Mouse (Mus musculus): ENCODE measurements at regions not wholly inside any gene's neighbourhood (a gene's known extent, or its start where the extent isn't known, plus 50 kb on each side); places are given as distances from the start of the nearest gene placed in this dataset.

DNA sequence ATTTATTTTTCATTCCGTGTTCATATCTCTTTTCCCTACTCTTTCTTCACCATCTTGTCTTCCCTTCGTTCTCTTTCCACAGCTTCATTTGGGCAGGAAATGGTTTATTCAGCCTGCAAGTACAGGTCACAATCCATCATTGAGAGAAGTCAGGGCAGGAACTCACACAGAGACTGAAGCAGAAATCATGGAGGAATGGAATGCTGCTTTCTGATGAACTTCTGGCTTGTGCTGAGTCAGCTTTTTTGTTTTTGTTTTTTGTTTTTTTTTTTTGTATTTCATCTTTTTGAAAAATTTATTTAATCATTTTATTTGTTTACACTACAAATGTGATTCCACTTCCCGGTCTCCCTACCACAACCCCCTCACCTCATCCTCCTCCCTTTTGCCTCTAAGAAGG lies 51.2 kb upstream of the Suclg2 start:
- no peaks in the 10 kb centered on the region for H3K27me3 ChIP-seq (ENCODE audit: insufficient read depth, low read length)
- no peaks in the 10 kb centered on the region for H3K9me3 ChIP-seq (ENCODE audit: low read length)
- no peaks in the 10 kb centered on the region for H3K4me1 ChIP-seq (ENCODE audit: insufficient read depth)
- TF ChIP-seq EP300 (IDR thresholded peaks at IDR 0.05; ENCODE audit: low read depth) (no peak), CTCF (IDR thresholded peaks at IDR 0.05; ENCODE audit: low read depth) (no peak)
- ATAC-seq = no peak
- H3K4me2 ChIP-seq (ENCODE audit: low read depth, low read length) = no peak overlapping the region
- H3K27ac ChIP-seq (ENCODE audit: low read depth) = no peak overlapping the region
- H3K36me3 ChIP-seq (replicated peaks; ENCODE audit: insufficient read depth, low read length) = no peaks in the 10 kb centered on the region
- H3K4me3 ChIP-seq (ENCODE audit: low read depth, low read length) = no peak overlapping the region
- 73% methylated on average over 3 of the region's 3 CpGs for WGBS (ENCODE audit: insufficient replicate concordance)
- no peak overlapping the region for H3K9ac ChIP-seq (replicated peaks)
- no peak for DNase-seq

DNA sequence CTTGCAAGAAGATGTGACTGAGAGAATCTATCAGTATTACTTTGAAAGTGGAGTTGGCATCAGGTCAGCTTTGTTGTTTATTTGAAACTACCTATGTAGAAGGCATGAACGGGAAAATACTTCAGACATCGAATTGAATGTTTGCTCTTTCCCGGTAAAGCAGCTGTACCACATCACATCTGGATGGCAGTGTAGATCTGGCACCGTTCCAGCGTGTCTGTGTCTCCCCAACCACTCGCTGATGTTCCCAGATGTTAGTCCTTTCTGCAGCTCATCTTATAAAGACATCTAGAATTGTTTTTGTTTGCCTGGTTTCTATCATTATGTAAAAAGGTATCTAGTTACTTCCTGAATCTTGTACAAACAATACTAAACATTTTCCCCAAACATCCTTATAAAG lies 83.1 kb upstream of the Suclg2 start:
- no peak overlapping the region for H3K4me2 ChIP-seq (ENCODE audit: low read depth, low read length)
- DNase-seq (no peak), ATAC-seq (no peak)
- WGBS (ENCODE audit: insufficient replicate concordance) = 70% methylated on average over 6 of the region's 6 CpGs
- TF ChIP-seq CTCF (IDR thresholded peaks at IDR 0.05; ENCODE audit: low read depth) (no peak), EP300 (IDR thresholded peaks at IDR 0.05; ENCODE audit: low read depth) (no peak)
- no peaks in the 10 kb centered on the region for H3K4me1 ChIP-seq (ENCODE audit: insufficient read depth)
- no peaks in the 10 kb centered on the region for H3K27me3 ChIP-seq (ENCODE audit: insufficient read depth, low read length)
- no peaks in the 10 kb centered on the region for H3K9me3 ChIP-seq (ENCODE audit: low read length)
- H3K27ac ChIP-seq (ENCODE audit: low read depth) = no peak overlapping the region
- no peaks in the 10 kb centered on the region for H3K36me3 ChIP-seq (replicated peaks; ENCODE audit: insufficient read depth, low read length)
- H3K4me3 ChIP-seq (ENCODE audit: low read depth, low read length) = no peak overlapping the region
- H3K9ac ChIP-seq (replicated peaks) = no peak overlapping the region

DNA sequence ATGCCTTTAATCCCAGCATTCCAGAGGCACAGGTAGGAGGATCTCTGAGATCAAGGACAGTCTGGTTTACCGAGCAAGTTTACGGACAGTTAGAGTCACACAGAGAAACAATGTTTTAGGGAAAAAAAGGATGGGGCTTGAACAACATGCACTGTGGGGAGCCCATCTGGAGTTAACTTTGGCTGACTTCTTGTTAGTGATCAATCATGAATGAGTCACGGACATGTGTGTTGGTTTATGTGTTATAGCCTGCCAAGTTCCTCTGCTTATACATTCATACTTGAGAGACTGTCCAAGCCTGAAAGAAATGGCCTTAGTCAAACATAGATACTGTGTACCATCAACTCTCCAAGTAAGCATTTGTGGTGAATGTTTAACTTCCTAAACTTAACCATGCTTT lies 122.9 kb upstream of the Suclg2 start:
- WGBS (ENCODE audit: insufficient replicate concordance) = 69% methylated on average over 3 of the region's 3 CpGs
- TF ChIP-seq EP300 (IDR thresholded peaks at IDR 0.05; ENCODE audit: low read depth) = no peak
- no peak for TF ChIP-seq CTCF (IDR thresholded peaks at IDR 0.05; ENCODE audit: low read depth)
- no peak overlapping the region for H3K4me2 ChIP-seq (ENCODE audit: low read depth, low read length)
- no peak overlapping the region for H3K27ac ChIP-seq (ENCODE audit: low read depth)
- ATAC-seq = no peak
- DNase-seq = no peak
- H3K27me3 ChIP-seq (ENCODE audit: insufficient read depth, low read length) = no peaks in the 10 kb centered on the region
- H3K4me3 ChIP-seq (ENCODE audit: low read depth, low read length) = no peak overlapping the region
- H3K4me1 ChIP-seq (ENCODE audit: insufficient read depth) = no peaks in the 10 kb centered on the region
- no peaks in the 10 kb centered on the region for H3K36me3 ChIP-seq (replicated peaks; ENCODE audit: insufficient read depth, low read length)
- H3K9ac ChIP-seq (replicated peaks) = no peak overlapping the region
- H3K9me3 ChIP-seq (ENCODE audit: low read length) = peaks cover 3% of the 10 kb centered on the region; the same call in 1 of the 2 replicates

DNA sequence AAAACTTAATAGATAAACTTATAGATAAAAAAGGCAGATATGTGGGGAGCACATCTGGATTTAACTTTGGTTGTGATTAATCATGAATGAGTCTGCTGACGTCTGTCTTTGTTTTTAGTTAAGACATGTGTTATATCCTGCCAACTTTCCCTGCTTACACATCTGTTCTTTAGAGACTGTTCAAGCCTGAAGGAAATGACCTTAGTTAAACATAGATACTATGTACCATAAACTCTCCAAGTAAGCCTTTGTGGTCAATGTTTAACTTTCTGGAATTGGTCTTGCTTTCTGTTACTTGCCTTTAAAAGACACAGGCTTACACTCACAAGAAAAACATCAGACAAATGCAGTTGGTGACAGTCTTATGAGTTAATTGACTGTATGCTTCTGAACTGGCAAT lies 127.9 kb upstream of the Suclg2 start:
- H3K4me3 ChIP-seq (ENCODE audit: low read depth, low read length) = no peak overlapping the region
- no peak for ATAC-seq

DNA sequence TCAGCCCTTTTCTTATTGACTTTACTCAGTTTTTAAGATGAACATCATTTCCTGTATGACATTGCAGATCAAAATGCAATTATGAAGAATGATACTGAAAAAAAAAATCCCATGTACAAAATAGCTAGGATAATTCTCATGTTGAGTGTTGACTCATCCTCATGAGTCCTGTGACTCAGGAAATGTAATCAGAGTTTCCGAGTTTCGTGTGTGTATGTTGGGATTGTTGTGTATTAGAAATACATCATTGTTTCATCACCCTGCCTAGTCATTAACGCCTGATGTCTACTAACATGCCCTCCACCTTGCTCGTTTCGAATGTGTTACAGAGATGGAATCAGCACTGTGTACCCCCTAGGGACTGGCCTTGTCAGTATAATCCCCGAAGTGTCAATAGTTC lies 156.9 kb upstream of the Suclg2 start:
- ATAC-seq (no peak), DNase-seq (no peak)
- WGBS (ENCODE audit: insufficient replicate concordance) = 71% methylated on average over 6 of the region's 6 CpGs
- no peak overlapping the region for H3K4me2 ChIP-seq (ENCODE audit: low read depth, low read length)
- H3K9ac ChIP-seq (replicated peaks) = no peak overlapping the region
- H3K4me3 ChIP-seq (ENCODE audit: low read depth, low read length) = no peak overlapping the region
- H3K27me3 ChIP-seq (ENCODE audit: insufficient read depth, low read length) = no peaks in the 10 kb centered on the region
- H3K36me3 ChIP-seq (replicated peaks; ENCODE audit: insufficient read depth, low read length) = no peaks in the 10 kb centered on the region
- TF ChIP-seq CTCF (IDR thresholded peaks at IDR 0.05; ENCODE audit: low read depth) = no peak
- TF ChIP-seq EP300 (IDR thresholded peaks at IDR 0.05; ENCODE audit: low read depth) = no peak
- H3K4me1 ChIP-seq (ENCODE audit: insufficient read depth) = no peaks in the 10 kb centered on the region
- no peak overlapping the region for H3K27ac ChIP-seq (ENCODE audit: low read depth)
- no peaks in the 10 kb centered on the region for H3K9me3 ChIP-seq (ENCODE audit: low read length)

More for the DNA sequence above, 127.9 kb upstream of the Suclg2 start:
- Histone ChIP-seq H3K27ac (ENCODE audit: low read depth) (no peak overlapping the region), H3K4me2 (ENCODE audit: low read depth, low read length) (no peak overlapping the region), H3K36me3 (replicated peaks; ENCODE audit: insufficient read depth, low read length) (no peaks in the 10 kb centered on the region), H3K9ac (replicated peaks) (no peak overlapping the region), H3K9me3 (ENCODE audit: low read length) (peaks cover 3% of the 10 kb centered on the region; the same call in 1 of the 2 replicates), H3K27me3 (ENCODE audit: insufficient read depth, low read length) (no peaks in the 10 kb centered on the region), H3K4me1 (ENCODE audit: insufficient read depth) (no peaks in the 10 kb centered on the region)
- WGBS (ENCODE audit: insufficient replicate concordance) = 41% methylated on average over 1 of the region's 1 CpGs
- TF ChIP-seq EP300 (IDR thresholded peaks at IDR 0.05; ENCODE audit: low read depth) (no peak), CTCF (IDR thresholded peaks at IDR 0.05; ENCODE audit: low read depth) (no peak)
- DNase-seq = no peak

DNA sequence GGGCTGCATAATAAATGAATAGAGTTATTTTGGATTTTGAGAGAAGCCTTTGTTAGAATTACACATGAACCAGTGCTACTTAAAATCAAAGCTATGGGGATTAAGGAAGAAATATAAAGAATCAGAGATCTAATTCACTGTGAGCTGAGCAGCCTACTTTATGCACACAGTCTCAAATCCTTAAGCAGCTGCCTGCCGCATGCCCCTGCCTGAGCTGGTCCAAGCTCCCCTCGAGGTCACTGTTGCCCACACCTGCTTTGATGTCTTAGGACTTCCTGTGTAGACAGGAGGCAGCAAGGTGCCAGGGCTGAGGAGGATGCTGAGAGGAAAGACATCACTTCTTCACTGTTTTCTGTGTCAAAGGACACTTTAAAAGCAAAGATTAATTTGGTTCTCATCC lies 157.7 kb upstream of the Suclg2 start:
- H3K4me3 ChIP-seq (ENCODE audit: low read depth, low read length) = no peak overlapping the region
- H3K27me3 ChIP-seq (ENCODE audit: insufficient read depth, low read length) = no peaks in the 10 kb centered on the region
- H3K9ac ChIP-seq (replicated peaks) = no peak overlapping the region
- TF ChIP-seq CTCF (IDR thresholded peaks at IDR 0.05; ENCODE audit: low read depth) (no peak), EP300 (IDR thresholded peaks at IDR 0.05; ENCODE audit: low read depth) (no peak)
- no peak overlapping the region for H3K4me2 ChIP-seq (ENCODE audit: low read depth, low read length)
- ATAC-seq = no peak
- H3K27ac ChIP-seq (ENCODE audit: low read depth) = no peak overlapping the region
- H3K4me1 ChIP-seq (ENCODE audit: insufficient read depth) = no peaks in the 10 kb centered on the region
- H3K9me3 ChIP-seq (ENCODE audit: low read length) = no peaks in the 10 kb centered on the region
- no peaks in the 10 kb centered on the region for H3K36me3 ChIP-seq (replicated peaks; ENCODE audit: insufficient read depth, low read length)
- WGBS (ENCODE audit: insufficient replicate concordance) = 65% methylated on average over 2 of the region's 2 CpGs
- no peak for DNase-seq

DNA sequence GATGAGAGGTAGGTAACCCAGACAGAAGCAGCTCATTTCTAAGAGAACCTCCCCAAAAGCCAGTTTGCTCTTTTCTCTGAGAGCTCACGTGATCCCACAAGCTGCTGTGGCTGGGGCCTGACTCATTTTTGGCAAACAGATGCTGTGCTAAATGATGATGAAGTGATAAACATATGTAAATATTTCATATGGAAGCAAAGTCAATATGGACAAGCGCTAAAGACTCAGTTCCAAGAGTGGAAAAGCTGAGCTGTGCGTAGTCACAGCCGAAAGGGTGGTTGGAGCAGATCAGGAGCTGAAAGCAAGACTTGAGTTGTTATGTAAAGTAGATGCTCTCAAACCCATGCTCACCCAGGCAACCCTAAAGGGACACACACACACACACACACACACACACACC lies 168.0 kb upstream of the Suclg2 start:
- Histone ChIP-seq H3K27me3 (ENCODE audit: insufficient read depth, low read length) (no peaks in the 10 kb centered on the region), H3K9ac (replicated peaks) (no peak overlapping the region), H3K4me2 (ENCODE audit: low read depth, low read length) (no peak overlapping the region), H3K4me1 (ENCODE audit: insufficient read depth) (no peaks in the 10 kb centered on the region), H3K4me3 (ENCODE audit: low read depth, low read length) (no peak overlapping the region), H3K27ac (ENCODE audit: low read depth) (no peak overlapping the region), H3K36me3 (replicated peaks; ENCODE audit: insufficient read depth, low read length) (no peaks in the 10 kb centered on the region), H3K9me3 (ENCODE audit: low read length) (no peaks in the 10 kb centered on the region)
- WGBS (ENCODE audit: insufficient replicate concordance) = 77% methylated on average over 4 of the region's 4 CpGs
- DNase-seq (no peak), ATAC-seq (no peak)
- TF ChIP-seq CTCF (IDR thresholded peaks at IDR 0.05; ENCODE audit: low read depth) = no peak
- TF ChIP-seq EP300 (IDR thresholded peaks at IDR 0.05; ENCODE audit: low read depth) = no peak
